Mouse (Mus musculus) liver, postnatal 0 days (tissue): ENCODE data around the gene Scn3a.

Experiments used
- CTCF ChIP-seq: sonication (generic); IDR thresholded peaks from 2 replicates; pipeline ENCODE4 v1.5.1; 2016; ENCODE audit warnings: antibody characterized with exemption, low read depth
- EP300 ChIP-seq: IDR thresholded peaks from 2 replicates; pipeline ENCODE4 v1.6.1; 2016; ENCODE audit warnings: antibody characterized with exemption, low read depth, mild to moderate bottlenecking

- no peak for TF ChIP-seq CTCF
- TF ChIP-seq EP300, result no peak
Measured at GRCm38 (mm10) chr2:65554662-65555061, 12.8 kb downstream of the Scn3a start.
